Mouse (Mus musculus) MN1 (cell line): Measurements from ENCODE around the gene Dock10.

Source experiments
- DNase-seq: peaks from one replicate; pipeline ENCODE4 v3.0.0-alpha.2; 2016; ENCODE audit warnings: low spot score

The Dock10 gene

GRCm38 (mm10) chr1:80656389-80656788 lies 101.9 kb downstream of the Dock10 start:
- DNase-seq: no peak

- DNase-seq: no peak
These were observed 102.5 kb downstream of the Dock10 start for GRCm38 (mm10) chr1:80655854-80656253.

- no peak for DNase-seq
These were observed 103.1 kb downstream of the Dock10 start for GRCm38 (mm10) chr1:80655195-80655594.

GRCm38 (mm10) chr1:80654177-80654576 lies 104.2 kb downstream of the Dock10 start:
- DNase-seq: no peak

GRCm38 (mm10) chr1:80652803-80653202 lies 105.5 kb downstream of the Dock10 start:
- DNase-seq: no peak

GRCm38 (mm10) chr1:80652083-80652482 lies 106.2 kb downstream of the Dock10 start:
- DNase-seq: no peak

- DNase-seq: no peak
These were observed 111.7 kb downstream of the Dock10 start for GRCm38 (mm10) chr1:80646602-80647001.

GRCm38 (mm10) chr1:80643866-80644451 lies 114.4 kb downstream of the Dock10 start:
- DNase-seq: no peak

- DNase-seq: no peak
These were observed 116.5 kb downstream of the Dock10 start for GRCm38 (mm10) chr1:80641832-80642231.

GRCm38 (mm10) chr1:80641288-80641687 lies 117.0 kb downstream of the Dock10 start:
- no peak for DNase-seq

GRCm38 (mm10) chr1:80639553-80639952 lies 118.8 kb downstream of the Dock10 start:
- DNase-seq: no peak

GRCm38 (mm10) chr1:80637214-80637705 lies 121.1 kb downstream of the Dock10 start:
- DNase-seq: no peak

- no peak for DNase-seq
These were observed 122.5 kb downstream of the Dock10 start for GRCm38 (mm10) chr1:80635825-80636224.

- DNase-seq: no peak
These were observed 124.8 kb downstream of the Dock10 start for GRCm38 (mm10) chr1:80633536-80633935.

- no peak for DNase-seq
These were observed 127.9 kb downstream of the Dock10 start for GRCm38 (mm10) chr1:80630179-80631149.

GRCm38 (mm10) chr1:80628054-80628453 lies 130.3 kb downstream of the Dock10 start:
- DNase-seq: no peak

GRCm38 (mm10) chr1:80626800-80627199 lies 131.5 kb downstream of the Dock10 start:
- DNase-seq: no peak

GRCm38 (mm10) chr1:80625371-80625770 lies 133.0 kb downstream of the Dock10 start:
- no peak for DNase-seq

GRCm38 (mm10) chr1:80624552-80624951 lies 133.8 kb downstream of the Dock10 start:
- no peak for DNase-seq

- no peak for DNase-seq
These were observed 135.7 kb downstream of the Dock10 start for GRCm38 (mm10) chr1:80622646-80623045.

- no peak for DNase-seq
These were observed 139.2 kb downstream of the Dock10 start for GRCm38 (mm10) chr1:80619100-80619499.

- no peak for DNase-seq
These were observed 141.7 kb downstream of the Dock10 start for GRCm38 (mm10) chr1:80616671-80617070.

- DNase-seq: no peak
These were observed 143.6 kb downstream of the Dock10 start for GRCm38 (mm10) chr1:80614750-80615149.
